Mouse (Mus musculus): Measurements from ENCODE around the gene Rbbp4.

DNA sequence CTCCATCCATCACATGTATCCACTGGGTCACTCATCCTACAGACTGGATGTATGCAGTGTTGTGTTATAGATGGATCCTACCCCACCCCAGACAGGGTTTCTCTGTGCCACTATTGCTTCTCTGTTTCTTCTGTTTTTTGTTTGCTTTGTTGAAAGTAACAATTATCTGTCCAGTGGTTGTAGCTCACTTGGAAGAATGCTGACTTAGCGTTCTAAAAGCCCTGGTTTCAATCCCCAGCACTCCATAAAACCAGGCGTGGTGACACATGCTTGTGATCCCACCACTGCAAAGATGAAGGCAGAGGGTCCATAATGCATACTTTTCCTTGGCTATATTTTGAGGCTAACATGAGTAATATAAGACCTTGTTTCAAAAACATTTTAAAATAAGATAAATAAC is 7.5 kb upstream of the Rbbp4 start:
- TF ChIP-seq CTCF (conservative IDR thresholded peaks at IDR 0.05 in 1 of 2, IDR thresholded peaks at IDR 0.05 in 1 of 2; ENCODE audit: low read depth in 2 of 2, low read length in 2 of 2), result no peak
- TF ChIP-seq USF1 (IDR thresholded peaks at IDR 0.05; ENCODE audit: low read depth, low read length), result no peak
- no peak for TF ChIP-seq ZKSCAN1 (IDR thresholded peaks at IDR 0.05; ENCODE audit: borderline replicate concordance, low read depth, low read length)
- no peak for TF ChIP-seq TCF12 (IDR thresholded peaks at IDR 0.05; ENCODE audit: low read depth, low read length)
- no peak for TF ChIP-seq SMC3 (IDR thresholded peaks at IDR 0.05; ENCODE audit: low read depth, low read length)
- TF ChIP-seq POLR2AphosphoS2 (IDR thresholded peaks at IDR 0.05; ENCODE audit: low read depth, low read length), result no peak
- TF ChIP-seq ELF1 (IDR thresholded peaks at IDR 0.05; ENCODE audit: low read depth, low read length), result no peak
- TF ChIP-seq NRF1 (IDR thresholded peaks at IDR 0.05; ENCODE audit: low read depth, low read length), result no peak
- TF ChIP-seq MEF2A (IDR thresholded peaks at IDR 0.05; ENCODE audit: borderline replicate concordance, low read depth, low read length), result no peak
- TF ChIP-seq POLR2A (IDR thresholded peaks at IDR 0.05; ENCODE audit: low read depth, low read length), result no peak
- no peak for TF ChIP-seq RAD21 (IDR thresholded peaks at IDR 0.05; ENCODE audit: low read depth, low read length)
- no peak for TF ChIP-seq EP300 (IDR thresholded peaks at IDR 0.05; ENCODE audit: low read length)

All from CH12.LX (cell line).